Mouse (Mus musculus): ENCODE measurements around the gene 1700113H08Rik. TPM values are rescaled to one million over a fixed set of nuclear protein-coding genes. Genes with fewer than 3 reads are reported as not detected.
A peak's percentile ranks its signal among the peaks of the same experiment; 100 is the strongest.

The 1700113H08Rik gene
- not detected in 2 replicates for polyA plus RNA-seq (2012; rRNA removed)

DNA sequence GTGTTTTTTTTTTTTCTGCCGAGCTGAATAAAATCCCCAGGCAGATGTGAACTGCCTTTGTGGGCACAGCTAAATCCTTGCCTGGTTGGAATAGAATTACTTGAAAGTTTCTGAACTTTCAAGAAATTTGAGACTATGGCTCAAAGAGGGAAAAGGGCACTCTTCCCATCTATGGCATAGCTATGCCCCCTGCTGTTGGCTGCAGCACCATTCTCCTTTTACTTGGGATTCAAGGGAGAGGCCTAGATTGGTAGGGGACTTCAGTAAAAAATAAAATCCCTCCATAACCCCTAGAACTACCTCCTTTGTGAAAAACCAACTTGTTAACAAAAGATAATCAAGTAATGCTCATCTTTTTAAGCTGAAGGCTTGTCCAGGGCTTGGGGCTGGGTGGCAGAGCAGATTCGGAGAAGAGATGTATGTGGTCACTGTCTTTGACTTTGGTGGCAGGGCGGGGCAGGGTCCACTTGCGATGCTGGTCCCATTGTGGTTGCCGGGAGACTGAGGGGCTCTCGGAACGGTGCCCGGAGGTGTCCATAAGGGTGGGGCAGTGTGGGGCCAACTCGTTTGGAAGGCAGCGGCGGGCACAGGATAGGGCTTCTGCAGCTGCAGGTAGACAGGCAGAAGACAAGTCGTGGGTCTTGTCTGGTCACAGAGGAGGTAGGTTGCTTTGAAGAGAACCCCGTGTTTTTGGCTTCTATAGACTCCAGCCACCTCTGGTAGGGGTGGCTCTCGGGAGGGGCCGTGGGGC, at the start of gene 1700113H08Rik:
Gene 1700113H08Rik, plus strand, starts transcription at position 546 of the 751 bp plus-strand sequence.
- DNase-seq (ENCODE audit: low read depth, low spot score): no peak
- 15% methylated on average over 15 of the region's 15 CpGs for WGBS

DNA sequence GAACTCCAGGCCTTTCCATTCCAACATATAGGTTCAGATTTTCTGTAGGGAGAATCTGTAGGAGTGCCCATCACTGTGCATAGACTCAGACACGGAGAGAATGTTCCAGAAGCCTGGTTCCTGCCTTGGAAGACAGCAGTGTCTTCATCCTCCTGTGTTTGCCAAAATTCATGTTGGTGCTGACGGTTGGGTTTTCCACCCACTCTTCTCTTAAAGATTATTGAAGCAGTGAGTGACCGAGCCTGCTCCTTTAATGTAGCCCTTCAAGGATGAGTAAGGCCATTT, 49.7 kb upstream of the 1700113H08Rik start:
- WGBS: 71% methylated on average over 3 of the region's 3 CpGs
- DNase-seq (ENCODE audit: low read depth, low spot score): no peak

DNA sequence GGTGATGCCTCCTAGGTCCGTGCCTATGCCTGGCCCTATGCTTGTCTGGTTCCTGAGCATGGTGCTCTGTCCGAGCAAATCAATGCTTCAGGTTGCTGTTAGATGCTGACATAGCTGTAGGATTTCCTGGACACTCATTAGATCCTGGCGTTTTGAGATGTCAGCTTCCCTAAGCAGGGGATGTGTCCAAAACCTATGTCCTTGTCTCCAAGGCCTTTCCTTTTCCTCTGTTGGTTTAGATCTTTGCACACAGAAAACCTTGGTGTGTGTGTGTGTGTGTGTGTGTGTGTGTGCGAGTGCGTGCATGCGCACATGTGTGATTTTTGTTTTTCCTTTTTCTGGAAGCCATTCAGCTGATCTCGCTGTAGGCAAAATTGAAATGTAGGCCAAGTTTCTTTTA, 45.8 kb upstream of the 1700113H08Rik start:
- 85% methylated on average over 7 of the region's 7 CpGs for WGBS
- no peak for DNase-seq (ENCODE audit: low read depth, low spot score)

DNA sequence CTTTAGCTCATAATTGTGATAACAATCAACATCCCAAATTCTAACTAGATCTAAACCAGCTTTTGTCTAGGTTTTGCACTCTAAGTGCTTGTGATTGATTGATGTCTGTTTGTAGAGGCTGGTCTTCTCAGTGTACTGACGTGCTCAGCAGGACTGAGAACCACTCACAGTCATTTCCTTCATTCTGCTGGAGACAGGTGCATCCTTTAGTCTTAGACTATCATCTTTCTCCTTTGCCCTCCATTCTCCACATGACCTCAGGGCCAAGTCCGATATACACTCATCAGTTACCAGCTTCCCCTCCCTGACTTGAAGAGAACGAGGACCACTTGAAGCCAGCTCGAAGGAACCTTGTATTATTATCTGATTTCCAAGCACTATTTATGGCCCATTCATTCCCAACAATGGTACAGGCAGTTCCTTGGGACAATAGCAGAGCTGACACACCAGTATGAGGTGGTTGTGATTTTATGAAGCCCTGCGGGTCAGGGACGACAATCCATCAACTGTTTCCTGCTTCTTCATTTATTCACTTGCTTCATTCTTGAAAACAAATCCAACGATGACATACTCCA, 43.4 kb upstream of the 1700113H08Rik start:
- WGBS: 73% methylated on average over 7 of the region's 7 CpGs

DNA sequence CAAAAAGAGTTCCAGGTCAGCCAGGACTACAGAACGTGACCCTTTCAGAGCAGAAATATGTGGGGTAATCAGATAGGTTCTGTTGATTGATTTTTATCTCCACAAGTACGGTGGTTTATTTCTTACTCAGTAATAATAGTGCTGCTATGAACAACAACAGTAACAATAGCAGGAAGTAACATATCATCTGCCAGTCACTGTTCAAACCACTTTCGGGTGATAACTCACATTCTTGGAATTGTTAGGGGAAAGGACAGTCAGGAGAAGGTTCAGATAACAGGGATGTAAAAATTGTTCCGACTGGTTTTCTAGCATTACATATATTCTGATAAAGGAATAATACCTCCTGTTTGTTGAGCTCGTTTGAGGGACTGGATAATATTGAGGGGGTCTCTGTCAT, 42.4 kb upstream of the 1700113H08Rik start:
- 36% methylated on average over 5 of the region's 5 CpGs for whole genome bisulfite sequencing
- no peak for DNase-seq (ENCODE audit: low read depth, low spot score)

More for the DNA sequence above, 43.4 kb upstream of the 1700113H08Rik start:
- DNase-seq (ENCODE audit: low read depth, low spot score): no peak

DNA sequence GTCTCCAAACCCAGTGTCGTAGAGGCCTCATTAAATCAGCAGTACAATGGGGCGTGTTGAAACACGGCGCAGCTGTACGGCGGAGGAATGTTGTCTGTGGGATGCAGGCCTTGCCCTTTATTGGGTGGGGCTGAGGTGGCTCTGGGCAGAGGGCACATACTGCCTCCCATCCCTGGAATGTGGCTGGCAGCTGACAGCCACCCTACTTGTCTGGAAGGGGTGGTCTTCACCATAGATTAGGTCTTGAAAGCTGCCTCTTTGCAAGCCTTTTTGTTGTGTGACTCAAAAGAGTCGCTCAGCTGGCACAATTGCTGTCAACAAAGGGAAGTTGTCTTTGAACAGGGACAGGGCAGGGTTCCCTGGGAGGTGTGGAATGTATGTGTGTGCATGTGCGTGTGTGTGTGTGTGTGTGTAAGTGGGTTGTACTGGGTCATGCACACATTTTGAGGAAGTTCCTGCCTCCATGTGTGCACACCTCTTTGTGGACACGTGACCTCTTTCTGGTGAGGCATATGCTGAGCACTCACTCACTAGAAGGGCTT, 41.6 kb upstream of the 1700113H08Rik start:
- WGBS: 27% methylated on average over 9 of the region's 9 CpGs
- DNase-seq (ENCODE audit: low read depth, low spot score): no peak

DNA sequence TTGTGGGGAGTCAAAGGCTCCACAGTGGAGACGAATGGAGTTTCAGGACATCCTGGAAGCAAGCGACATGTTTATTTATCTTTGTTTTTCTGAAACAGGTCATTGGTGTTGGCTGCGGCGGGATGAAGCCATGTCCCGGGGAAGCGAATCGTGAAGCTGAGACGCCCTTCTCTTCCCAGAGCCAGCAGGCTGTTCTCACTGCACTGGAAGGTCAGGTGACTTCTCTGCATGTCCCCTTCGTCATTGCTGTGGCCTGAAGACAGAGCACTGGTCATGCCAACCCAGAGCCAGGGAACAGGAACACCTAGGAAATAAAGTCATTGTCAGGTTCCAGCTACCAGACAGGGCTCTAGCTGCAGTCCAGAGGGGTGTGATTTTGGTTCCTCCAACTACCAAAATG, 39.0 kb upstream of the 1700113H08Rik start:
- WGBS: 72% methylated on average over 9 of the region's 9 CpGs

DNA sequence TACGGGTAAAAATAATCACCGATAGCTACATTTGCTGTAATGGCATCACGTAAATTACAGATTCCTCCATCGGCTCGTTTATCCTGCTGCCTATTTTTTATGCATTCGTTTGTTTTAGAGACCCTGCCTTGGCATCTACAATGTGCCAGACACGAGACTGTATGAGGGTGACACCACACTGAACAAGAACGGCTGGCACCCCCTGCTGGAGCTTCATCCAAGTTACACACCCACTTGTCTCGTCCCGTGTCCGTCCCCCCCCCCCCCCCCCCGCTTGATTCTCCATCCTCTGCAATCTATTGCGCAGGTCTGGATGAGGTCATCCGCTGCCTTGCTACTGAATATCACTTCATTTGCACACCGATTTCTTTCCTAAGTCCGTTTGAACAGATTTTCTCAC, 37.1 kb upstream of the 1700113H08Rik start:
- WGBS: 52% methylated on average over 16 of the region's 16 CpGs
- DNase-seq (ENCODE audit: low read depth, low spot score): no peak

More for the DNA sequence above, 39.0 kb upstream of the 1700113H08Rik start:
- no peak for DNase-seq (ENCODE audit: low read depth, low spot score)

DNA sequence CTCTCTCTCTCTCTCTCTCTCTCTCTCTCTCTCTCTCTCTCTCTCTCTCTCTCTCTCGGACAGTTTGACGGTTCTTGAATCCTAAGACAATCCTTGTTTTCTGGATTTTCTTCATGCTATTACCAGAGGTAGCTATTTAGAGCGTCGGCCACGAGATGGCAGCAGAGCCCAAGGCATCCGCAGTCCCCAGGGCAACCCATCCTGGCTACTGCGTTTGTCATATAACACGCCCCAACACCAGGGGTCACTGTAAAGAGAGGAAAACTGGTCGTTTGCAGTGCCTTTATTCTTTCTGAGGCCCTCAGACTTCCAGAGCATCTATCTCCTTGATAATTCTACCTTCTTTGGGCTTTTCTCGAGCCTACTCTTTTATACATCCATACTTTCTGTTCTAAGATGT, 33.0 kb upstream of the 1700113H08Rik start:
- WGBS: 2% methylated on average over 9 of the region's 10 CpGs
- peak; percentile 38 for DNase-seq (ENCODE audit: low read depth, low spot score)

DNA sequence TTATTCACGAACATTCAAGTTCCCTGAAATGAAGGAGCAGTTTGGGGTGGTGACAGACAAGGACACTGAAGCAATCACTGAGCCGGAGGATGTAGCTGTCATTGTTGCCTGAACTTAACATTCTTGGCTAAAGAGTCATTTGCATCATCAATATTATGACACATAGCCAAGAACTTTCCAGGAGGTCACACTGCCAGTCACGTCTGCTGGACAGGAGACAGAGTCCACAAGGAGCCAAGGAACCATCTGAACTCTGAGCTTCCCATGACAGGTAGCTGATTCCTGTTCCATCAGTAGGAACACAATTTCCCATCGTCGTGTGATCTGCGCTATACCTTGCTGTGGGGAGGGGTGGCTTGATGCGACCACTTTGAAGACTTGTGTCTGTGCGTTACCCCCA, 25.1 kb upstream of the 1700113H08Rik start:
- no peak for DNase-seq (ENCODE audit: low read depth, low spot score)
- 77% methylated on average over 8 of the region's 8 CpGs for WGBS

DNA sequence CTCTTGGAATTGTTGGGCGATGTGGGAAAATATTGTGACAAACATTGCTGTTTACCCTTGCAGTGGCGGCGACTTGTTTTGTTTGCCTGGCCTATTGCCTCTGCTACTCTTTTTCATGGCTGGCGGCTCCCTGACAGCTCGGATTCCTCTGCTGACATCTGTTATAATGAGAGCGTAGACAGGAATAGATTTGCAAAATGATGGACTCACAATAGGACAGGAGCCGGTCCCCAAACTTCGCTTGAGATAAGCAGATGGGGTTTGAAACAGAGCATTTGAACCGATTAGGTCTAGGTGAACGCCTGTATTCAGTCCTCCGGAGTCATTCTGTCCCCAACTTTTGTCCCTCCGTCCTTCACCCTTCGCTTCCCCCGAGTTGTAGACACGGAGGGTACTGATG, 22.0 kb upstream of the 1700113H08Rik start:
- WGBS: 82% methylated on average over 15 of the region's 15 CpGs

DNA sequence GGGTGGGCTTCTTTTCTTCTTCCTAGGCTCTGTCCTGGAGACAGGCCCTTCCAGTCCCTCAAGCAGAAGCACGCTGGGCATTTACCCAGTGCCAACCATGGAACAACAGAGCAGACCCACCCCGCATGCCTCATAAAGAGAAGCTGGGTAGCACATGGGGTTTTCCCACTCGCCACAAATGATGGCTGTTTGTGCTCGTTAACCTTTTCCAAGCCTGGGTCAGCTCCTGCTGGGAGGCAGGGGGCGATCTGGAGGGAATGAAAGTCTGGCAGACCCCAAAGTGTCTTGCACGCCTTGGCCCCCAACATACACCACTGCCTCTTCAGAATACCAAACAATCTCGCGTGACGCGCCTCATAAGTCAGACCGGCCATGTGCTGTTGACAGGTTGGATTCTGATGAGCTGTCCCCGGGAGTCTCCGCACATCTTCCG, 21.6 kb upstream of the 1700113H08Rik start:
- no peak for DNase-seq (ENCODE audit: low read depth, low spot score)
- WGBS: 68% methylated on average over 14 of the region's 14 CpGs

More for the DNA sequence above, 22.0 kb upstream of the 1700113H08Rik start:
- no peak for DNase-seq (ENCODE audit: low read depth, low spot score)

DNA sequence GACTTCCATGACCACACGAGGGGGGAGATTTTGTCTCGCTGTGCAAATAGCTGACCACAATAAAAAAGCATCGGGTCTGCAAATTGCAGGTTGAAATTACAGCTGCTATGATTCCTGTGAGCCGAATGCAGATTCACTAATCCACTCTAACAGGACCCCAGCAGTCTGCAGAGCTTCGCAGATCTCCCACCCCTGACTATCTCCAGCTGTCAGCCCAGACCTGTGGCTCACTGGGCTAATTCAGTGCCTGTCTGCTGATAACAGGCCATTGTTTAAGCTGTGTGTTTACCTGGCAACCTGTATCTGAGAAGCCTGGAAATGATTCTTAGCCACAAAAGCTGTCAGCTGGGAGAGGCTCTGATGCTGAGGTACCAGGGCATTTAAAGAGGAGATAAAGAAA, 20.8 kb upstream of the 1700113H08Rik start:
- 23% methylated on average over 5 of the region's 5 CpGs for WGBS
- DNase-seq (ENCODE audit: low read depth, low spot score): no peak

DNA sequence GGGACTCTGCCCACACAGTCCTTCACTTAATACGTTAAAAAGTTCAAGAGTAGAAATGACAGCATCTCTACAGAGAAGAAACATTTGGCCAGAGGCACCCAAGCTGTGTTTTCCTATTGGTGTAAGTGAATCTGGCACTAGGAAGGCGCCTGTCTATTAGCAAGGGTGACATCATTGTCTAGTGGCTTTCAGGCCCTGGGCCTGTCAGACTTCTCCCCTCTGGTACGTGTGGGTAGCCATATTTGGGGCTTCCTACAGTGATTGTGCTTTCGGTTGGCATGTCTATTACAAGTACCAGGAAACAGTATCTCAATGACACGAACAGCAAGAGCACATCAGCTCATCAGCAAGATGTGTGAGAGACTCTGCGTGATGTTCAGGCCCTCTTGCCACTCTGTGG, 18.5 kb upstream of the 1700113H08Rik start:
- WGBS: 78% methylated on average over 6 of the region's 6 CpGs
- no peak for DNase-seq (ENCODE audit: low read depth, low spot score)

DNA sequence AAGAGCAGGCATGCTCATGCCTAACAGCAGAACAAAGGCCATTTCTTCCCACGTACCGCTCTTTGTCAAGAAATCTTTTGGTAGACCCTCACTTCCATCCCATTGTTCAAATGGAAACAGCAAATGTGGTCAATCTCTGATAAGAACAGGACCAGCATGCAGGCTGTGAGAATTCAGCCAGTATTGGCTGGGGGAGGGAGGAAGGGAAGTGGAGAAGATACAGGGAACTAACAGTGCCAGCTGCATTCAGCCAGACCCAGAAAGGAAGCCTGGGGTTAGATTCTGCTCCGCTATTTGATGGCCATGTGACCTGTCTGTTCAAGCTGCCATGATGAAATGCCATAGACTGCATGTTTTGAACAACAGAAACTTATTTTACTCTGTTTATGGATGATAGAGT, 18.0 kb upstream of the 1700113H08Rik start:
- no peak for DNase-seq (ENCODE audit: low read depth, low spot score)
- 88% methylated on average over 3 of the region's 3 CpGs for WGBS

DNA sequence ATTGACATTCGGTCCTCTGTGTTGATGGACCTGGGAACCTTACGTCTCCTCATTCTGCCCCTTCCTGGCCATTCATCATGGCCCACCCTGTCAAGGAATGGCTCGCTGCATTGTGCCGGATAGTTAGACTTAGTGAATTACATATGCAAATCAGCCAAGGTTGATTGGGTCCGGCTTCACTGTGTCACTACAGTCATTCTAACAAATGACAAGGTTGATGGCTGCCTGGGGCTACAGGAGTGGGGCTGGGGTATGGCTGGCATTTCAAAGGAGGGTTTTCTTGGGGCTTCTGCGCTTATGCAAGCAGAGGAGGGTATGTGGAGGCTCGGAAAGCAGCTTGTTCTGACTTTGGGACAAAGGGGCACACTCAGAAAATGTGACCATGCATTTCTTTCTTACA, 16.6 kb upstream of the 1700113H08Rik start:
- WGBS: 83% methylated on average over 7 of the region's 7 CpGs

DNA sequence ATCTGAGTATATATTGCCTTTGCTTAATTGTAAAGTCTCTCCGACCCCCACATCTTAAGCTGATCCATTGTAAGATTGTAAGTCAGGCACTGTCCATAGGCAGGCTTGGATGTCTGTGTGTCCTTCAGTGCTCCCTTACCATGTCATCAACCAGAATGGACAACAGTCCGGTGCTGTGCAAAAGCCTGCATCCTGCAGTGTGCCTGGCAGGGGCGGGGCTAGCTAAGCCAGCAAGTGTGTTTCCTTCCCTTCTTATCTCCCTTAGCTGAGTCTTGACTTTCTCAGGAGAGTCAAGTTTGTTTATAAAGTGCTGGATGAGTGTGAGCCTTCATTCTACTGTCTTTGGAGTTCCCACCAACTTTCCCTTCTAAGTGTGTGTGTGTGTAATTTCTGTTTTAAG, 12.6 kb upstream of the 1700113H08Rik start:
- WGBS: 47% methylated on average over 3 of the region's 3 CpGs
- no peak for DNase-seq (ENCODE audit: low read depth, low spot score)

More for the DNA sequence above, 16.6 kb upstream of the 1700113H08Rik start:
- DNase-seq (ENCODE audit: low read depth, low spot score): no peak

DNA sequence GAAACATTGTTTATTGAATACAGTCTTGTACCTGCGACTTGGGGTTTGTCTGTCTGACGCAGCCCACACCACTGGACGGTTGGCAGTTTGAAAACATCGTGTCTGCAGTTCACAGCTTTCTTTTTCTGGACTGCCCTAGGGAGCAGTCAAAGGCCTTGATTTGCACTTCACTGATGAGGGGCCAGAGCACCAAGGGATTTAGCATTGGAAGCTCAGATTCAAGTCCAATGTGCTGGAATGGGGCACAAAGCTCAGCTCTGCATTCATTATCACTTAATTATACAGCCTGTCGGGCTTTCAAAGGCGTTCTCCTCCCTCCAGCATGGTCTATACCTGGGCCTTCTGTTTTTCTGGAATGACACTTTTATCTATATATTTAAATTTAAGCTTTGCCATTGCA, 11.4 kb upstream of the 1700113H08Rik start:
- 41% methylated on average over 6 of the region's 6 CpGs for WGBS
- no peak for DNase-seq (ENCODE audit: low read depth, low spot score)

DNA sequence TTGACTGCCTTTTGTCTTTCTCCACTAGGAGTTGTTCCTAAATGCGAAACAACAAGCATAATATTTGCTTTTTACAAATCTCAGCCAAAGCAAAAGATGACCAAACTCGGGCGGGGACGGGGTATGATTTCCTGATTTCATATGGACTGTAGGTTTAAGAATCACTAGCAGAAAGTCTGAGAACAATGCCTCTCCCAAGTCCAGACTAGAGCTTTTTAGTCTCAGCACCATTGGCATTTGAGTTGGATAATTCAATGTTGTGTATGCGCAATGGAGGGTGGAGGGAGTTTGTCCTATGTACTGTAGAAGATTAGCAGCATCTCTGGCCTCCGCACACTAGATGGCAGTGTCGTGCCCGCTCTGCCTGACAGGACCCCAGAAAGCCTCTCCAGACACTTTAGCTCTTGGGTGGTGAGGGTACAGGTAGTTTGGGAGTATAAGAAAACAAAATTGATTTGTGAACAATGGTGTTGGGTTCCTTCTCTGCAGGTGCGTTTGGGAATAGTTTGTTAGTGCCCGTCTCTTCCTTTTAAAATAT, 10.8 kb upstream of the 1700113H08Rik start:
- no peak for DNase-seq (ENCODE audit: low read depth, low spot score)

DNA sequence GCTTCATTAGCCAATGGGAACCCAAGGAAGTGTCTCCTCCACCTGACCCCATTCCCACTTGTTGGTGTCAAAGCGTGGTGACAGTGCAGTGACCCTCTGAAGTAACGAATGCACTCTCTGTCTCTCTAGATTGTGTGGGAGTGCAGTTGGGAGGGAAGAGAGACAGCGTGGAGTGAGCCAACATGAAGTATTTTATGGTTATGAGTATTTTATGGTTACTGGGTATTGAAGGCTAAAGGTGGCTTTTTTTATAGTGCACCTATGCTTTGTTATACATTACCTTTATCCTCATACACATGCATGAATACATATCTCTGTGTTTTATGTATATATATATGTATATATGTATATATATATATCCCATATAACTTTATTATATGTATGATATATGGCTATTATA, 8.7 kb upstream of the 1700113H08Rik start:
- no peak for DNase-seq (ENCODE audit: low read depth, low spot score)
- WGBS: 23% methylated on average over 3 of the region's 3 CpGs

More for the DNA sequence above, 10.8 kb upstream of the 1700113H08Rik start:
- 81% methylated on average over 10 of the region's 10 CpGs for WGBS

DNA sequence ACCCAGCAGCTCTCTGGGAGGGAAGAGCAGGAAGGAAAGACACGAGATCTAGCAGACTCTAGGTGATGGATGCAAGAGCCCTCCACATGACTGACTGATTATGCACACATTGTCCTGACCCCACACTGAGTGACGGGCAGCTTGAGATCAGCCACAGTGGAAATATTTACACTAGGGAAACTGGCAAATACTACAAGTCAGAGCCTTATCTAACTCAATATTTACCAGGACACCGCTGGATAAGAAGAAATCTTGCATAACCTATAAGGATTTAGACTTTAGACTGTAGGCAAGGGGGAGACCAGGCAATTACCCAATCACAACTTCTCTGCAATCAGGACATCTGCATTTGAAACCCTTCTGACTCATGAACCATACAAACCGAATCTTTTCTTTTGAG, 6.1 kb upstream of the 1700113H08Rik start:
- DNase-seq (ENCODE audit: low read depth, low spot score): no peak
- WGBS: 19% methylated on average over 4 of the region's 4 CpGs
